ENCODE assay signal across 8 mouse cellular contexts in genomic region chr3:82047100-82047753, GRCm38 (mm10). TPM values are rescaled to one million over a fixed set of nuclear protein-coding genes. Genes with fewer than 3 reads are reported as not detected.
DNase-seq lines count a peak whose midpoint lies in the region; ATAC-seq and TF ChIP-seq lines count a peak whose summit lies in the region.

No protein-coding gene starts in this region.

- H3K4me1 ChIP-seq in heart, postnatal 0 days (ENCODE audit: control insufficient read depth, insufficient read depth): no peaks in the 10 kb centered on the region
- H3K4me1 ChIP-seq in heart, embryonic 11.5 days (ENCODE audit: control insufficient read depth, insufficient read depth, low read length): peaks cover 5% of the 10 kb centered on the region; the same call in 1 of the 2 replicates
- peaks cover 5% of the 10 kb centered on the region for H3K4me1 ChIP-seq in hindbrain, embryonic 15.5 days (replicated peaks)

- no peak overlapping the region for H3K4me3 ChIP-seq in heart, postnatal 0 days (ENCODE audit: low read depth, low read length)
- H3K4me3 ChIP-seq in heart, embryonic 11.5 days (ENCODE audit: low read depth, low read length): no peak overlapping the region
- H3K4me3 ChIP-seq in hindbrain, embryonic 15.5 days: no peak overlapping the region

- H3K4me2 ChIP-seq in heart, postnatal 0 days (ENCODE audit: low read depth, low read length): no peak overlapping the region
- no peak overlapping the region for H3K4me2 ChIP-seq in heart, embryonic 11.5 days
- no peak overlapping the region for H3K4me2 ChIP-seq in hindbrain, embryonic 15.5 days

- no peak for ATAC-seq in heart, postnatal 0 days (ENCODE audit: insufficient read depth, low read depth)
- no peak for ATAC-seq in heart, embryonic 11.5 days (replicated peaks; ENCODE audit: insufficient number of reproducible peaks, low FRiP score, low TSS enrichment)
- ATAC-seq in hindbrain, embryonic 15.5 days (ENCODE audit: low FRiP score, low read depth): peak; percentile 72; the same call in 1 of the 2 replicates
- ATAC-seq in megakaryocyte progenitor cell, adult 5-6 weeks (replicated peaks; ENCODE audit: poor library complexity): peak; percentile 86

- WGBS in heart, postnatal 0 days: 27% methylated on average over 8 of the region's 8 CpGs
- 33% methylated on average over 8 of the region's 8 CpGs for WGBS in heart, embryonic 11.5 days (ENCODE audit: insufficient replicate concordance)
- 31% methylated on average over 8 of the region's 8 CpGs for WGBS in hindbrain, embryonic 15.5 days

- peak; percentile 60 for DNase-seq in heart, postnatal 0 days (ENCODE audit: low spot score)
- peak; percentile 45 for DNase-seq in urinary bladder, postnatal 14 days (ENCODE audit: low spot score)
- DNase-seq in urinary bladder, postnatal 4 days (ENCODE audit: low spot score in 2 of 2): no peak
- peak; percentile 60 to 77 for DNase-seq in cerebellum, postnatal 25 days
- DNase-seq in c-Kit-positive CD71-positive TER-119-positive erythroid progenitor cells, embryonic 14.5 days (ENCODE audit: low spot score): no peak

- peaks cover 10% of the 10 kb centered on the region; the same call in 1 of the 2 replicates for H3K36me3 ChIP-seq in heart, postnatal 0 days (replicated peaks; ENCODE audit: control insufficient read depth, insufficient read depth, low read length)
- no peaks in the 10 kb centered on the region; the same call in 1 of the 2 replicates for H3K36me3 ChIP-seq in heart, embryonic 11.5 days (ENCODE audit: control insufficient read depth, insufficient read depth, low read length)
- peaks cover 9% of the 10 kb centered on the region for H3K36me3 ChIP-seq in hindbrain, embryonic 15.5 days

- TF ChIP-seq EP300 in heart, postnatal 0 days (IDR thresholded peaks at IDR 0.05; ENCODE audit: low read depth): no peak

- H3K27me3 ChIP-seq in heart, postnatal 0 days (ENCODE audit: control insufficient read depth, insufficient read depth, low read length): no peaks in the 10 kb centered on the region
- H3K27me3 ChIP-seq in heart, embryonic 11.5 days (ENCODE audit: control insufficient read depth, insufficient read depth, low read length): no peaks in the 10 kb centered on the region
- H3K27me3 ChIP-seq in hindbrain, embryonic 15.5 days: no peaks in the 10 kb centered on the region

- peak; percentile 77 for TF ChIP-seq CTCF in heart, postnatal 0 days (IDR thresholded peaks at IDR 0.05; ENCODE audit: low read depth)

- H3K9ac ChIP-seq in heart, postnatal 0 days (replicated peaks; ENCODE audit: low read depth, low read length): no peak overlapping the region
- H3K9ac ChIP-seq in heart, embryonic 11.5 days (ENCODE audit: low read depth, low read length): no peak overlapping the region
- no peak overlapping the region for H3K9ac ChIP-seq in hindbrain, embryonic 15.5 days

- no peaks in the 10 kb centered on the region for H3K9me3 ChIP-seq in heart, postnatal 0 days (replicated peaks; ENCODE audit: control insufficient read depth, low read length)
- H3K9me3 ChIP-seq in heart, embryonic 11.5 days (replicated peaks; ENCODE audit: control insufficient read depth, low read length): no peaks in the 10 kb centered on the region
- no peaks in the 10 kb centered on the region for H3K9me3 ChIP-seq in hindbrain, embryonic 15.5 days

- H3K27ac ChIP-seq in heart, postnatal 0 days (ENCODE audit: low read depth): no peak overlapping the region
- H3K27ac ChIP-seq in heart, embryonic 11.5 days (ENCODE audit: low read depth, low read length): no peak overlapping the region
- no peak overlapping the region for H3K27ac ChIP-seq in hindbrain, embryonic 15.5 days (replicated peaks)

RNA-seq across cellular contexts. Expression of gene Gucy1b1, which starts 27.3 kb away (rescaled TPM):
- 15.6 and 39.3 TPM in 2 replicates for total RNA-seq in heart, postnatal 0 days (2014; rRNA removed; ENCODE audit: low replicate concordance)
- polyA plus RNA-seq in heart, postnatal 0 days (2015; fragmentation: Nextera tagmentation; extraction: Ambion mirVana): 24.3 and 27.5 TPM in 2 replicates
- polyA plus RNA-seq in heart, embryonic 11.5 days (2014; fragmentation: Nextera tagmentation; extraction: Ambion mirVana): 44.0 and 60.9 TPM in 2 replicates
- 50.3 and 50.9 TPM in 2 replicates for polyA plus RNA-seq in hindbrain, embryonic 15.5 days (2015; fragmentation: Nextera tagmentation; extraction: Ambion mirVana)
- 0.30 TPM in 1 of 2 replicates, not detected in the other for total RNA-seq in megakaryocyte progenitor cell, adult 5-6 weeks (2015)
- total RNA-seq in megakaryocyte progenitor cell, adult 5-6 weeks (2017): 0.37 TPM in 1 of 2 replicates, not detected in the other

Comparison
In these comparisons a context has a peak if more than half of its experiments do, and no peak if none do; other contexts are left out.
1. DNase-seq: peak in heart, postnatal 0 days (single experiment), urinary bladder, postnatal 14 days (single experiment) and cerebellum, postnatal 25 days (2 of 2); none in urinary bladder, postnatal 4 days (0 of 2) and c-Kit-positive CD71-positive TER-119-positive erythroid progenitor cells, embryonic 14.5 days (single experiment).
2. ATAC-seq: peak in hindbrain, embryonic 15.5 days (single experiment) and megakaryocyte progenitor cell, adult 5-6 weeks (single experiment); none in heart, postnatal 0 days (single experiment) and heart, embryonic 11.5 days (single experiment).